Mouse (Mus musculus) ovary, postnatal 36 days (tissue): ENCODE results near the gene Lima1.
A peak's percentile ranks its signal among the peaks of the same experiment; 100 is the strongest.

Experiments
- DNase-seq: peaks from one replicate; pipeline ENCODE4 v3.0.0; 2022; ENCODE audit warnings: low spot score, mixed read lengths

Lima1 gene

GRCm38 (mm10) chr15:99866450-99867221 is 8.6 kb downstream of the Lima1 start:
- DNase-seq = no peak

DNA sequence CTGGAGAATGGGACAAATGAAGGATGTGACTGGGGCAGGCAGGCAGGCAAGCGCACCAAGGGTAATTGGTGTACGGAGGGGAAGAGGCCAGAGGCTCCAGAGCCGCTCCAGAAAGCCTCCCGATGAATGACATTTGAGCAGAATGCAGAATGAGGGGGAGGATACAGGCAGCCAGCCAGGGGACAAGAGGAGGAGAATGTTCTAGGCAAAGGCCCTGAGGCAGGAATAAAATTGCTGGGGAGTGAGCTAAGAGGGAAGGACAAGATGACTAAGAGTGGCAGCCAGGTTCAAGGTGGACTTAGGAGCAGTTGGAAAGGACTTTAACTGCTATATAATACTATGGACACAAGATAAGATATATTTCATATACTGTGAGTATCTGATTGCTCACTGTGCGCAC is 9.3 kb downstream of the Lima1 start:
- DNase-seq = peak; percentile 36

- no peak for DNase-seq
Measured at GRCm38 (mm10) chr15:99865494-99865941, 9.7 kb downstream of the Lima1 start.

DNA sequence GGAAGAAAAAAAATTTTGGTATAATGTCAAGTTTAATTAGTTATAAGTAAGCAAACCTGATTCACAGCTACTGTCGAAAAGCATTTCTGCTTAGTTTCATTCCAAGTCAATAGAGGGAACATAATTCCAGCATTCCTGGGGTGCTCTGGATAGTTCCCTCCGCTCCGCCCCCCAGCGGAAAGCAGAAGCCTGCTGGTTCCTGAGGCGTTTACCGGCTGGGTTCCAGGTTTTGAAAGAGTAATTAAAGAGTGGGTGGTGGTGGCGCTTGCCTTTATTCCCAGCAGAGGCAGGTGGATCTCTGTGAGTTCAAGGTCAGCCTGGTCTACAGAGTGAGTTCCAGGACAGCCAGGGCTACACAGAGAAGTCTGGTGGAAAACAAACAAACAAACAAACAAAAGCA is 10.2 kb downstream of the Lima1 start:
- DNase-seq = no peak

DNA sequence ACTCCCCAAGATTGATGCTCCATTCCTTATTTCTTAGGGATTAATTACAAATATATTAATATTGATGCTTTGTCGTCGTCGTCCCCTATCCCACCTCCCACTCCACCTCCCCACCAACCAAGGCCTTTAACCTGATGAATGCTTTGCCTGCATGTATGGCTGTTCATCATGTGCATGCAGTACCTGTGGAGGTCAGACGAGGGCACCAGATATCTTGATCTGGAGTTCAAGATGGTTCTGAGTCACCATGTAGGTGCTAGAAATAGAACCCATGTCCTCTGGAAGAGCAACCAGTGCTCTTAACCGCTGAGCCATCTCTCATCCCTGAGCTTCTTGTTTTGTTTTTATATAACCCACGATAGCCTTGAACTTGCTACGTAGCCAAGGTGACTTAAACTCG is 11.5 kb downstream of the Lima1 start:
- no peak for DNase-seq

GRCm38 (mm10) chr15:99863358-99863757 is 11.9 kb downstream of the Lima1 start:
- no peak for DNase-seq

- no peak for DNase-seq
Measured at GRCm38 (mm10) chr15:99862473-99862872, 12.8 kb downstream of the Lima1 start.

GRCm38 (mm10) chr15:99861955-99862354 is 13.3 kb downstream of the Lima1 start:
- DNase-seq = no peak

GRCm38 (mm10) chr15:99861536-99861935 is 13.7 kb downstream of the Lima1 start:
- no peak for DNase-seq

GRCm38 (mm10) chr15:99859644-99860392 is 15.4 kb downstream of the Lima1 start:
- DNase-seq = no peak

GRCm38 (mm10) chr15:99857479-99857878 is 17.8 kb downstream of the Lima1 start:
- DNase-seq = no peak

DNA sequence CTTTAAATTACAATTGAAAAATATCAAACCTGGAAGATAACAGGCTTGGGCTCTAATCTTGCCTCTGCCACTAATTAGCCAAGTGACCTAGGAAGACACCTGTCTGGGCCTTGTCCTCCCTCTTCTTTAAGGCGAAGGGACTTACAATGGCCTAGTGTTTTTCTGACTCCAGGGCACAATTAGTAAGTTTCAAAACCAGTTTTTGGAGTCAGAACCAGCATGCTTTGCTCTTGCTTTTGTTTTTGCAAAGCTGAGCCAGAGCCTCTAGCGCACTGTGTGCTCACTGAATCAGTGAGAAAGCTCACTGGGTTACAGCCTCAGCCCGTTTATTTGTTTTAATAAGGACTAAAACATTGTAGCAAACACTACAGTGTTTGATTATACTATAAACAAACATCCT is 20.1 kb downstream of the Lima1 start:
- no peak for DNase-seq

DNA sequence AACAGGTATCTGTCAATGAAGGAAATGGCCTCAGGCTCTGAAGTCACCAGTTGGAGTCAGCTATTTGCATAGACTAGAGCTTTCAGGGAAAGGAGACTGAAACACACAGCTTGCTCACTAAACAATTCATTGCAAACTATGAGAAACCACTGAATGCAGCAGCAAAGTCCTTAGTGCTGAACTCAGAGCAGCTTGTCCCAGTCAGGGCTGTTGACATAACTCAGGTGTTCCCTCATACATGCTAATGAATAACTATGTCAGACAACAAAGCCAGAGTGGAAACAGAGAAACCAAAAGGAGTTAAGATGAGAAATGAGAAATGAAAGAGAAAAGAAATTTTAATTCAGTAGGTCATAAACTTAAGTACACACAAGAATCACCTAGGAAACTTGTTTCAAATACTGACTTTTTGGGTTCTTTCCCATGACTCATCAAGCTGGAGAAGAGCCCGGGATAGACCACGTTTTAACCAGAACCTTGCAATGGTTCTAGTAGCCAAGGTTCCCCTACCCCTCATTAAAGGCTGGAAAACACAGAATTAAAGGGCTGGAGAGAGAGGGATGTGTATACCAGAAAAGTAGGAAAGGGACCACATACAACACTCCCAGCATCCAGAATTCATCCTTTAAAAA is 22.5 kb downstream of the Lima1 start:
- DNase-seq = no peak

GRCm38 (mm10) chr15:99850265-99850664 is 25.0 kb downstream of the Lima1 start:
- DNase-seq = no peak

- no peak for DNase-seq
Measured at GRCm38 (mm10) chr15:99847937-99848336, 27.3 kb downstream of the Lima1 start.

GRCm38 (mm10) chr15:99847207-99847881 is 27.9 kb downstream of the Lima1 start:
- no peak for DNase-seq

DNA sequence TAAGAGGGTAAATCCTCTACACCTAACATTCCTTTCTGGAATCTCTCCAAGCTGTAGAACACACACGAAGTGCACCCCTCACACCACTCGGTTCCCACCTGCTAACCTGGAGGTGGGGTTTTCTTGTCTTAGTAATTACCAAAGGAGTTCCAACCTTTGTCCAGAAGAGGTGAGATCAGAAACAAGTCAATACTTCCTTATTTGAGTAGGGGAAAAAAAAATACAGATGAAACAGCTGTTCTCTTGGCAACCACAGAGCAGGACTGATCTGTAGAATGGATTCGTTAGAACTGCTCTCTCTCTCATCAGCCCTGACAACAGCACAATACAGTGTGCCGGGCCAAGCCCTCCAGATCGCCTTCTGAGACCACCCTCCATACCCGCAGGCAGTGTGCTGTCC is 28.6 kb downstream of the Lima1 start:
- no peak for DNase-seq

GRCm38 (mm10) chr15:99843856-99844255 is 31.4 kb downstream of the Lima1 start:
- DNase-seq = no peak

DNA sequence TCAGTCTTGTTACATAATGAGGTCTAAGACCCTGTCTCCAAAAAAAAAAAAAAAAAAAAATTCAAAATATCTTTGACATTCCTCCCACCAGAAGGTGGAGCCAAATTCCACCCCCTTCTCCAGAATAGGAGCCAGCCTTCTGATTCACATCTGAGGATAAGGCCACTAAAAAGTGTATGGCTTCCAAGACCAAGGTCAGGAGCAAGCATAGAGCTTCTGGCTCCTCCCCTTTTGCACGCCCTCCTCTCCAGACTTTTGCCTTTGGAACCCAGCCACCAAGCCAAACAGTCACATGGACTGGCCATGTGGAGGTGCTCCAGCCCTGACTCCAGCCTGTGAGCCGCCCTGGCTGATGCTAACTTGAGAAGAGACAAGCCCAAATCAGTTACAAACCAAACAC is 35.3 kb downstream of the Lima1 start:
- peak; percentile 59 for DNase-seq

- no peak for DNase-seq
Measured at GRCm38 (mm10) chr15:99839165-99839840, 36.0 kb downstream of the Lima1 start.

DNA sequence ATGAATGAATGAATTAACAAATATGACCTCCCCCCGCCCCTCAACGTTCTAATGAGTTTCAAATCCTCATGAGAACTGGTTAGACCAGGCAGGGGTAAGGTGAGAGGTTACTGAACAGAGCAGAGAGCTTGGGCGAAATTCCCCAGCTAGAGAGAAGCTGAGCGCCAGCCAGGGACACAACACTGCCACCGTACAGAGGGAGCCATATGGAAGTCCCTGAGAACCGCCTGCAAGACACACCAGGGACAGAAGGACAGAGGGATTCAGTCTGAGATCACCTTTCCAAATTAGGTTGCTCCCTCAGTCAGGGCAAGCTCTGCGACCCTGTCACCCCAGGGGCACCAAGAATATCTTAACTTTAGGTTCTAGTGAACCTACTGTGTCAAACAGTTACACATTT is 37.7 kb downstream of the Lima1 start:
- DNase-seq = no peak

DNA sequence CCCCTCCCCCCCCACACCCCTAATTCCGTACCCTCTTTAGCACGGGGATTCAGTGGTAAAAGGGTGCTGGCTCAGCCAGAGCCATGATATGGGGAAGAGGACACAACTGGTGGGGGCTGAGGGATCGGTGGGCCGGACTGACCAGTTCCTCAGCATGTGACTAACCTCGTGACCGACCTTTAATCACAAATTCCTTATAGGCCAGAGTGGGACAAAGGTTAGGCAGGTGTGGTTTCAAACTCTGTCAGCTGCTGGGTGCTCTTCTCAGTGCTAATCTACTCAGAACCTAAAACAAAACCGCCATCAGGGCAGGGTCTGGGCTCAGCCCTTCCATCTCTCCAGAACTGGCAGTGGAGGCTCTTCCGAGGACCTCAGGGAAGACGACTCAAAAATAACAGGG is 40.1 kb downstream of the Lima1 start:
- no peak for DNase-seq
